Mouse (Mus musculus) spleen, adult 2 months (tissue): ENCODE data around the gene Vps37b.

ENCODE experiments used
- CTCF ChIP-seq: fragments of 200-500 bp; IDR thresholded peaks from 2 replicates; pipeline ENCODE4 v1.5.1; 2011; ENCODE audit warnings: mild to moderate bottlenecking, inconsistent platforms; ENCODE audit not compliant: insufficient read depth, insufficient read length, insufficient replicate concordance; ENCODE audit errors: extremely low read depth
- POLR2A ChIP-seq: fragments of 200-500 bp; IDR thresholded peaks from 2 replicates; pipeline ENCODE4 v1.6.1; 2011; ENCODE audit warnings: low read depth, low read length, inconsistent platforms

GRCm38 (mm10) chr5:124002876-124003275 lies 29.2 kb downstream of the Vps37b start:
- TF ChIP-seq CTCF (no peak), POLR2A (no peak)
